Comparison of ENCODE assay signal across 7 mouse cellular contexts in genomic region chr11:117969945-117970872, GRCm38 (mm10). TPM values are rescaled to one million over a fixed set of nuclear protein-coding genes. Genes with fewer than 3 reads are reported as not detected.
DNase-seq lines count a peak whose midpoint lies in the region; ATAC-seq and TF ChIP-seq lines count a peak whose summit lies in the region.

Gene Socs3 (minus strand): TSS chr11:117970047.

- H3K27ac ChIP-seq in limb, embryonic 10.5 days = peak within 1 kb of the TSS; percentile 95
- peak within 1 kb of the TSS; percentile 89 for H3K27ac ChIP-seq in midbrain, embryonic 12.5 days (replicated peaks)
- H3K27ac ChIP-seq in small intestine, adult 2 months (ENCODE audit: insufficient read depth, low read depth, low read length) = peak within 1 kb of the TSS; percentile 97

- TF ChIP-seq POLR2A in small intestine, adult 2 months (IDR thresholded peaks at IDR 0.05; ENCODE audit: low read depth, low read length) = no peak

- no peaks in the 10 kb centered on the region for H3K9me3 ChIP-seq in limb, embryonic 10.5 days (replicated peaks)
- H3K9me3 ChIP-seq in midbrain, embryonic 12.5 days = no peaks in the 10 kb centered on the region

- DNase-seq in adrenal gland, adult 2 months = peak; percentile 91
- DNase-seq in embryo, embryonic 9.5 days (ENCODE audit: extremely low spot score) = peak; percentile 90
- peak; percentile 86 for DNase-seq in kidney, adult 11 months
- peak; percentile 97 for DNase-seq in limb, embryonic 10.5 days (ENCODE audit: low spot score)

- peak within 1 kb of the TSS; percentile 96 for H3K4me2 ChIP-seq in midbrain, embryonic 12.5 days (replicated peaks)

- ATAC-seq in granulocyte monocyte progenitor cell, adult 5-6 weeks (replicated peaks; ENCODE audit: poor library complexity, severe bottlenecking) = peak; percentile 33; the same call in 1 of the 2 replicates
- peak; percentile 5; the same call in 1 of the 2 replicates for ATAC-seq in midbrain, embryonic 12.5 days (ENCODE audit: low FRiP score, low read depth)

- peak; percentile 90 for TF ChIP-seq CTCF in small intestine, adult 2 months (IDR thresholded peaks at IDR 0.05; ENCODE audit: extremely low read depth, insufficient read length, insufficient replicate concordance, low read depth, low read length)

- peak within 1 kb of the TSS; percentile 72 for H3K4me3 ChIP-seq in limb, embryonic 10.5 days
- H3K4me3 ChIP-seq in midbrain, embryonic 12.5 days = peak within 1 kb of the TSS; percentile 64
- peak within 1 kb of the TSS; percentile 87 for H3K4me3 ChIP-seq in small intestine, adult 2 months (ENCODE audit: low read depth, low read length)

- peaks cover 18% of the 10 kb centered on the region for H3K36me3 ChIP-seq in limb, embryonic 10.5 days
- H3K36me3 ChIP-seq in midbrain, embryonic 12.5 days = no peaks in the 10 kb centered on the region
- peaks cover 23% of the 10 kb centered on the region for H3K36me3 ChIP-seq in small intestine, adult 2 months (ENCODE audit: control insufficient read depth, insufficient read depth, low read length)

- peaks cover 73% of the 10 kb centered on the region for H3K27me3 ChIP-seq in limb, embryonic 10.5 days (ENCODE audit: low read depth, poor library complexity, severe bottlenecking)
- H3K27me3 ChIP-seq in midbrain, embryonic 12.5 days = peaks cover 51% of the 10 kb centered on the region
- no peaks in the 10 kb centered on the region for H3K27me3 ChIP-seq in small intestine, adult 2 months (ENCODE audit: control insufficient read depth, insufficient read depth, low read length)

- H3K4me1 ChIP-seq in limb, embryonic 10.5 days = peaks cover 69% of the 10 kb centered on the region
- H3K4me1 ChIP-seq in midbrain, embryonic 12.5 days = peaks cover 53% of the 10 kb centered on the region
- H3K4me1 ChIP-seq in small intestine, adult 2 months (ENCODE audit: control insufficient read depth, insufficient read depth, insufficient read length, low read length) = peaks cover 37% of the 10 kb centered on the region

- H3K9ac ChIP-seq in midbrain, embryonic 12.5 days (replicated peaks) = peak within 1 kb of the TSS; percentile 81

- 9% methylated on average over 21 of the region's 21 CpGs for WGBS in limb, embryonic 10.5 days
- 11% methylated on average over 21 of the region's 21 CpGs for WGBS in midbrain, embryonic 12.5 days
- whole genome bisulfite sequencing in small intestine, adult 2 months = 4% methylated on average over 21 of the region's 21 CpGs

RNA-seq across cellular contexts. Expression of gene Socs3, which starts in this region (rescaled TPM):
- total RNA-seq in adrenal gland, adult 2 months (2021) = 1 to 10 TPM; 3.2 to 6.9 TPM
- 14.1 and 14.8 TPM in 2 replicates for polyA plus RNA-seq in adrenal gland, adult 2 months (2012; rRNA removed)
- 0.41 TPM in 1 of 2 replicates, not detected in the other for total RNA-seq in granulocyte monocyte progenitor cell, adult 5-6 weeks (2014; fragmentation: Nextera tagmentation)
- total RNA-seq in granulocyte monocyte progenitor cell, adult 5-6 weeks (2017) = 2.0 and 2.2 TPM in 2 replicates
- polyA plus RNA-seq in limb, embryonic 10.5 days (2016; fragmentation: Nextera tagmentation; extraction: Ambion mirVana) = 11.2 and 13.2 TPM in 2 replicates
- polyA plus RNA-seq in midbrain, embryonic 12.5 days (2016; fragmentation: Nextera tagmentation; extraction: Ambion mirVana) = 10.7 and 13.2 TPM in 2 replicates
- polyA plus RNA-seq in small intestine, adult 2 months (2012; rRNA removed) = 27.2 and 47.2 TPM in 2 replicates

Comparison
In these comparisons a context has a peak if more than half of its experiments do, and no peak if none do; other contexts are left out.
1. Peak in every context shown above with its lines: DNase-seq, ATAC-seq, H3K4me3 ChIP-seq and H3K27ac ChIP-seq.